Mouse (Mus musculus): ENCODE measurements around the gene Edrf1. TPM values are rescaled to one million over a fixed set of nuclear protein-coding genes. Genes with fewer than 3 reads are reported as not detected.

The Edrf1 gene
- polyA plus RNA-seq (2012; rRNA removed): 15.7 and 17.7 TPM in 2 replicates

DNA sequence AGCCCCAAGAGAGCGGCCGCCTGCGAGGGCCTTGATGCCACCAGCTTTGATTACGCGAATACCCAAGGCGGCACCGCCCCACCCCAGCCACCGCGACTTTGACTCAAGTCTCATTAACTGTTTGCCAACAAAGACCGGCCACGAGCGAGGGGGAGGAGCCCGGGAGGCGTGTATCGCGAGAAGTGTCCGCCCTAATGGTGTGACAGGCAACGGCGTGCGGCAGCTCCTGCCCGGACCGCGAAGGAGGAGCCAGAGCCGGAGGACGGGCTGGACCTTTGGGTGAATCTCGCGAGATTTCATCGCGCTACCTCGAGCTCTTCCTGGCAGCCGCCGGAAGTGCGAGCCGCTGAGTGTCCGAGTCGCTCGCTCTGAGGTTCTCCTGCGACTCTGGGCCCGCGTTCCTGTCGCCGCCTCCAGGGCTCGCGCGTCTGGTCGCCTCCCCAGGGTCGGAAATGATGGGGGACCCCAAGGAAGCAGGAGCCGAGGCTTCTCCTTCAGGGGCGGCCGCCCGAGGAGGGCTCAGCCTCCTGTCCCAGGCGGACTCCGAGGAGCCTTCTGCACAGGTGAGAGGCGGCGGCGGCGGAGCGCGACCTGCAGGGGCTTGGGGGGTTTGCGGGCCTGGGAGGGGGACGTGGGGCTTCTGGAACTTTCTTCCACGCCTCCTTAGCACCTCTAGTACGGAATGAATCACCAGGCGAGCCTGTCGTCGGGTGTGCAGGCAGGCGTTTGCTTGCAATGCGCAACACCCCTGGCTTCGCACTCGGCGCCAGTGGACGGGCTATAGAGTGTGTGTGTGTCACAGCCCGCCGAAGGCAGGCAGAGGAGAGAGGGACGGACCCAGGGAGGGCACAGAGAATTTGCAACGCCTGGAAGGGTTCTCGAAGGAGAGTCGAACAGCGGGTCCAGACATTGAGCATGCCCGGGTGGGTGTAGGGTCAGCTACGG is at the start of gene Edrf1:
Edrf1 (plus strand) TSS at position 183 of the 945 bp plus-strand sequence.
- under 1% methylated on average over 81 of the region's 81 CpGs for WGBS
- no peaks in the 10 kb centered on the region for H3K27me3 ChIP-seq (ENCODE audit: control insufficient read depth, insufficient read depth, low read length)
- peaks cover 19% of the 10 kb centered on the region for H3K36me3 ChIP-seq (ENCODE audit: control insufficient read depth, insufficient read depth, low read length)
- peak within 1 kb of the TSS; percentile 38 for H3K27ac ChIP-seq (ENCODE audit: control insufficient read depth, insufficient read depth, low read length)
- peak within 1 kb of the TSS; percentile 73 for H3K4me3 ChIP-seq (ENCODE audit: control insufficient read depth, insufficient read depth, low read length)
- TF ChIP-seq CTCF (IDR thresholded peaks at IDR 0.05; ENCODE audit: borderline replicate concordance, control insufficient read depth, extremely low read depth, insufficient read depth, low read length, poor library complexity) (0 out of 2 replicates have a peak, but pooled peaks have one; percentile 7), POLR2A (IDR thresholded peaks at IDR 0.05; ENCODE audit: control insufficient read depth, extremely low read depth, insufficient read depth, low read length, poor library complexity) (peak; percentile 80; the same call in 1 of the 2 replicates)
- DNase-seq: peak; percentile 91
- peaks cover 6% of the 10 kb centered on the region for H3K4me1 ChIP-seq (replicated peaks; ENCODE audit: control insufficient read depth, insufficient read depth, low read length)

- H3K4me1 ChIP-seq (replicated peaks; ENCODE audit: control insufficient read depth, insufficient read depth, low read length): no peaks in the 10 kb centered on the region
- no peaks in the 10 kb centered on the region for H3K36me3 ChIP-seq (ENCODE audit: control insufficient read depth, insufficient read depth, low read length)
- H3K27me3 ChIP-seq (ENCODE audit: control insufficient read depth, insufficient read depth, low read length): no peaks in the 10 kb centered on the region
- DNase-seq: no peak
- no peak for TF ChIP-seq CTCF (IDR thresholded peaks at IDR 0.05; ENCODE audit: borderline replicate concordance, control insufficient read depth, extremely low read depth, insufficient read depth, low read length, poor library complexity)
- TF ChIP-seq POLR2A (IDR thresholded peaks at IDR 0.05; ENCODE audit: control insufficient read depth, extremely low read depth, insufficient read depth, low read length, poor library complexity): no peak
- no peak overlapping the region for H3K27ac ChIP-seq (ENCODE audit: control insufficient read depth, insufficient read depth, low read length)
- WGBS: 91% methylated on average over 1 of the region's 1 CpGs
- H3K4me3 ChIP-seq (ENCODE audit: control insufficient read depth, insufficient read depth, low read length): no peak overlapping the region
Observed at GRCm38 (mm10) chr7:133591750-133592149, 45.6 kb upstream of the Edrf1 start.

DNA sequence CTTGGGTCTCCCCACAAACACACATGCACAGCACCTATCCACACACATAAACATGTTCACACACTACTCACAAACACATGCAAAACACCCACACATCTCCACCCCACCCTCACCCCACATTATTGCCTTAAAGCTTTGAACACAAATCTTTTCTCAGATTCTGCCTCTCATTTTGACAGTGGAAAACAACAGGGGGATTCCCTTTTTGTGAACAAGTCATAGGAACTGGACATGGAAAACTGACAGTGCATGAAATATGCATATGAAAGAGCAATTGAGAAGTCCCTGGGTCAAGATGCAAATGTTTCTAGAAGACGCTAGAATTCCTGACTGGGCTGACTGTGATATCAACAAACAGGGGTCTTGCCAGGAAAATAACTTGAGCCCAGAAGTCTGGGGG is 36.8 kb upstream of the Edrf1 start:
- Histone ChIP-seq H3K36me3 (ENCODE audit: control insufficient read depth, insufficient read depth, low read length) (no peaks in the 10 kb centered on the region), H3K27me3 (ENCODE audit: control insufficient read depth, insufficient read depth, low read length) (no peaks in the 10 kb centered on the region), H3K4me1 (replicated peaks; ENCODE audit: control insufficient read depth, insufficient read depth, low read length) (no peaks in the 10 kb centered on the region), H3K27ac (ENCODE audit: control insufficient read depth, insufficient read depth, low read length) (no peak overlapping the region), H3K4me3 (ENCODE audit: control insufficient read depth, insufficient read depth, low read length) (no peak overlapping the region)
- WGBS: 68% methylated on average over 1 of the region's 1 CpGs
- TF ChIP-seq POLR2A (IDR thresholded peaks at IDR 0.05; ENCODE audit: control insufficient read depth, extremely low read depth, insufficient read depth, low read length, poor library complexity) (no peak), CTCF (IDR thresholded peaks at IDR 0.05; ENCODE audit: borderline replicate concordance, control insufficient read depth, extremely low read depth, insufficient read depth, low read length, poor library complexity) (no peak)
- DNase-seq: no peak

DNA sequence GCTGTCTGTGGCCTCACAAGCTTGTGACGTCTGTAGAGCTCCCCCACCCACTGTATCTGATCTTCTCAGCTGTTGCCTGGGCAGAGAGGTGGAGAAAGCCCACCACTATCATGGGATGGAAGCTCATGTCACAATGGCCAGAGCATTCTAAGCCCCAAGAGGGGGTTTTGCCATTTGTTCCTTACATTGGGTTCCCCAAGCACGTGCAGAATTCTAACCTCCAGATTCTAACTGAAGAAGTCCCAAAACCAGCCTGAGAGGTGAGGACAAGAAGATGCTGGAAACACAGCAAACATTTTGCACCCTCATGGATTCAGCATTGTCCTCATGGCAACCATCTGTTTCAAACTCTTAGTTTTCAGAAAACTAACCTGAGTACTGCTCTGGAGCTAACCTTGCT is 35.3 kb upstream of the Edrf1 start, which contains the start of gene Tex36:
Tex36 (minus strand) TSS at position 101 of the 400 bp plus-strand sequence.
- H3K27ac ChIP-seq (ENCODE audit: control insufficient read depth, insufficient read depth, low read length): no peak within 1 kb of the TSS
- no peaks in the 10 kb centered on the region for H3K4me1 ChIP-seq (replicated peaks; ENCODE audit: control insufficient read depth, insufficient read depth, low read length)
- no peak for TF ChIP-seq CTCF (IDR thresholded peaks at IDR 0.05; ENCODE audit: borderline replicate concordance, control insufficient read depth, extremely low read depth, insufficient read depth, low read length, poor library complexity)
- TF ChIP-seq POLR2A (IDR thresholded peaks at IDR 0.05; ENCODE audit: control insufficient read depth, extremely low read depth, insufficient read depth, low read length, poor library complexity): no peak
- H3K27me3 ChIP-seq (ENCODE audit: control insufficient read depth, insufficient read depth, low read length): no peaks in the 10 kb centered on the region
- WGBS: 68% methylated on average over 2 of the region's 2 CpGs
- H3K36me3 ChIP-seq (ENCODE audit: control insufficient read depth, insufficient read depth, low read length): no peaks in the 10 kb centered on the region
- no peak within 1 kb of the TSS for H3K4me3 ChIP-seq (ENCODE audit: control insufficient read depth, insufficient read depth, low read length)
- DNase-seq: no peak

DNA sequence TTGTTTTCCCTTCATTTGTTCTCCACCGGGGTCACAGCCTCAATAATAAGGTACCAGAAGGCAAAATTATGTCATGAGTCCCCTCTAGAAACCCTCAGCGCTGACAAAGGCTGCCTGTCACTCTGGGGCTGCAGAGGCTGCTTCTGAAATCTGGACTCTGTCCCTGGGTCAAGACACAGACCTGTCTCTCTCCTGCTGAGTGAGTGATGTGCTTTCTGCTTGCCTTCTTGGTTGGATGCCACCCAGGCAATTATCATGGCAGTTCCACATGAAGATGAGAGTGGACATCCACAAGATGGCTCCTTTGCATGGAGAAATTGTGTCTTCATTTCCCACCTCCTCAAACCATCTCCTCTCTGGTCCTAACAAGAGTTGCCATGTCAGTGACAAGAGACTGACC is 34.2 kb upstream of the Edrf1 start:
- Histone ChIP-seq H3K27ac (ENCODE audit: control insufficient read depth, insufficient read depth, low read length) (no peak overlapping the region), H3K36me3 (ENCODE audit: control insufficient read depth, insufficient read depth, low read length) (no peaks in the 10 kb centered on the region), H3K4me3 (ENCODE audit: control insufficient read depth, insufficient read depth, low read length) (no peak overlapping the region), H3K27me3 (ENCODE audit: control insufficient read depth, insufficient read depth, low read length) (no peaks in the 10 kb centered on the region), H3K4me1 (replicated peaks; ENCODE audit: control insufficient read depth, insufficient read depth, low read length) (no peaks in the 10 kb centered on the region)
- DNase-seq: no peak
- TF ChIP-seq CTCF (IDR thresholded peaks at IDR 0.05; ENCODE audit: borderline replicate concordance, control insufficient read depth, extremely low read depth, insufficient read depth, low read length, poor library complexity) (no peak), POLR2A (IDR thresholded peaks at IDR 0.05; ENCODE audit: control insufficient read depth, extremely low read depth, insufficient read depth, low read length, poor library complexity) (no peak)
- WGBS: 88% methylated on average over 2 of the region's 2 CpGs

DNA sequence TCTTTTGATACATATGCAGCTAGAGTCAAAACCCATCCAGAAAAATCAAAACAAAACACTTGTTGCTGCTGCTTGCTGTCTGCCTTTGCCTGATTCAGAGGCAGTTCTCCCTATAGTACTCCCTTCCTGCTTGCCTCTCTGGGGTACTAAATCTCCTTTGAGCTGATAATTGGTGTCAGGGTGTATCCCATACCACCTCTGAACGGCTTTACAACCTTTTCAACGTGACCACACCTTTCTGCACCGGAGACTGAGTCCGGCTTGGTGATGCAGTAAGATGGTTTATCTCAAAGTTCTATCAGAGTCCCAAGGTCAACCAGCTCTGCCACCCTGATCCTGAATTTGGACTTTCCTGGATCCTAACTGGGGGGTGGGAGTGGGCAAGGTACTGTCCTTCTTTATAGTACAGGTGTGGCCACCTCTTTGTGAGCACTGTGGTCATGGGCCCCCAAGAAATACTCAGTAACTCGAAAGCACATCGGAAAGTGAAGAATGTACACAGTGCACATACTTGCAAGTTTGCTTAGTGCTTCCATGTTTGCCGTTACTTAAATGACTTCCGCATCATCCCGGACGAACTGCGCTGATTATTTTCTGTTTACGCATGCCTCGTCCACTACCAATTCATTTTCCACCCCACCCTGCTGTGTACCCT is 32.8 kb upstream of the Edrf1 start:
- Histone ChIP-seq H3K27me3 (ENCODE audit: control insufficient read depth, insufficient read depth, low read length) (no peaks in the 10 kb centered on the region), H3K4me1 (replicated peaks; ENCODE audit: control insufficient read depth, insufficient read depth, low read length) (no peaks in the 10 kb centered on the region), H3K27ac (ENCODE audit: control insufficient read depth, insufficient read depth, low read length) (no peak overlapping the region), H3K36me3 (ENCODE audit: control insufficient read depth, insufficient read depth, low read length) (no peaks in the 10 kb centered on the region), H3K4me3 (ENCODE audit: control insufficient read depth, insufficient read depth, low read length) (no peak overlapping the region)
- TF ChIP-seq CTCF (IDR thresholded peaks at IDR 0.05; ENCODE audit: borderline replicate concordance, control insufficient read depth, extremely low read depth, insufficient read depth, low read length, poor library complexity): no peak
- TF ChIP-seq POLR2A (IDR thresholded peaks at IDR 0.05; ENCODE audit: control insufficient read depth, extremely low read depth, insufficient read depth, low read length, poor library complexity): no peak
- DNase-seq: no peak
- WGBS: 89% methylated on average over 13 of the region's 13 CpGs

All from thymus, adult 2 months (tissue).